Mouse (Mus musculus) embryonic facial prominence, embryonic 10.5 days (tissue): Measurements from ENCODE around the gene Ube2v1. TPM values are rescaled to one million over a fixed set of nuclear protein-coding genes. Genes with fewer than 3 reads are reported as not detected.

Experiments
- DNase-seq: peaks from one replicate; pipeline ENCODE4 v3.0.0-alpha.2; 2017; ENCODE audit warnings: low spot score
- H3K27ac ChIP-seq: fragments of 300-500 bp; sonication (generic); replicated peaks from 2 replicates; pipeline ENCODE4 v1.5.1; 2016; ENCODE audit warnings: mild to moderate bottlenecking
- H3K27me3 ChIP-seq: fragments of 300-500 bp; sonication (generic); replicated peaks from 2 replicates; pipeline ENCODE4 v1.6.1; 2016; ENCODE audit warnings: low read depth, mild to moderate bottlenecking; ENCODE audit not compliant: poor library complexity, severe bottlenecking
- H3K36me3 ChIP-seq: fragments of 300-500 bp; sonication (generic); replicated peaks from 2 replicates; pipeline ENCODE4 v1.6.1; 2016; ENCODE audit warnings: mild to moderate bottlenecking, moderate library complexity
- H3K4me1 ChIP-seq: fragments of 300-500 bp; sonication (generic); 2 replicates; pipeline ENCODE4 v1.6.1; 2016
- H3K4me3 ChIP-seq: fragments of 300-500 bp; sonication (generic); 2 replicates; pipeline ENCODE4 v1.5.1; 2016; ENCODE audit warnings: mild to moderate bottlenecking, moderate library complexity
- H3K9me3 ChIP-seq: fragments of 300-500 bp; sonication (generic); 2 replicates; pipeline ENCODE4 v1.6.1; 2016; ENCODE audit warnings: mild to moderate bottlenecking
- WGBS: fragments of 180-500 bp; shearing (Covaris S2); methylation state at CpG from one replicate; pipeline ENCODE4 v1.1.7; 2016; 5-methylcytosine and 5-hydroxymethylcytosine counted together
- polyA plus RNA-seq: library from polyadenylated mRNA; unstranded; fragments of >200 nt; fragmentation: Nextera tagmentation; extraction: Ambion mirVana; gene quantifications from 2 replicates; pipeline ENCODE4 v1.2.1, GENCODE M21; 2016

The Ube2v1 gene
- polyA plus RNA-seq, 1 experiment from 2014 or later: 384 TPM

GRCm38 (mm10) chr2:167611287-167611686 is 20.6 kb downstream of the Ube2v1 start:
- H3K4me3 ChIP-seq: no peak overlapping the region
- H3K27me3 ChIP-seq: no peaks in the 10 kb centered on the region
- peaks cover 6% of the 10 kb centered on the region; the same call in 1 of the 2 replicates for H3K9me3 ChIP-seq
- WGBS: 92% methylated on average over 10 of the region's 10 CpGs
- no peak for DNase-seq
- H3K36me3 ChIP-seq: peaks cover 88% of the 10 kb centered on the region
- H3K27ac ChIP-seq: no peak overlapping the region
- 0 out of 2 replicates have a peak, but pooled peaks cover 2% of the 10 kb centered on the region for H3K4me1 ChIP-seq

GRCm38 (mm10) chr2:167606745-167607123 is 25.2 kb downstream of the Ube2v1 start:
- no peak overlapping the region for H3K27ac ChIP-seq
- no peak overlapping the region for H3K4me3 ChIP-seq
- 84% methylated on average over 4 of the region's 4 CpGs for WGBS
- peaks cover 11% of the 10 kb centered on the region for H3K27me3 ChIP-seq
- no peak for DNase-seq
- H3K9me3 ChIP-seq: no peaks in the 10 kb centered on the region
- peaks cover 38% of the 10 kb centered on the region for H3K4me1 ChIP-seq
- peaks cover 44% of the 10 kb centered on the region for H3K36me3 ChIP-seq

GRCm38 (mm10) chr2:167605817-167606744 is 25.8 kb downstream of the Ube2v1 start:
- peaks cover 11% of the 10 kb centered on the region for H3K27me3 ChIP-seq
- H3K4me1 ChIP-seq: peaks cover 39% of the 10 kb centered on the region
- WGBS: 79% methylated on average over 17 of the region's 17 CpGs
- no peak for DNase-seq
- no peak overlapping the region for H3K27ac ChIP-seq
- H3K9me3 ChIP-seq: no peaks in the 10 kb centered on the region
- H3K4me3 ChIP-seq: no peak overlapping the region
- peaks cover 38% of the 10 kb centered on the region for H3K36me3 ChIP-seq

- Histone ChIP-seq H3K9me3 (no peaks in the 10 kb centered on the region), H3K36me3 (peaks cover 30% of the 10 kb centered on the region), H3K27ac (no peak overlapping the region), H3K4me1 (peaks cover 47% of the 10 kb centered on the region), H3K27me3 (peaks cover 11% of the 10 kb centered on the region), H3K4me3 (no peak overlapping the region)
- 28% methylated on average over 11 of the region's 11 CpGs for WGBS
- peak; percentile 90 for DNase-seq
These were observed 26.6 kb downstream of the Ube2v1 start for GRCm38 (mm10) chr2:167605178-167605794.

GRCm38 (mm10) chr2:167602978-167603377 is 28.9 kb downstream of the Ube2v1 start:
- Histone ChIP-seq H3K4me3 (no peak overlapping the region), H3K27me3 (peaks cover 11% of the 10 kb centered on the region), H3K4me1 (peaks cover 70% of the 10 kb centered on the region), H3K27ac (peak overlapping the region; percentile 66), H3K9me3 (no peaks in the 10 kb centered on the region), H3K36me3 (peaks cover 17% of the 10 kb centered on the region)
- DNase-seq: peak; percentile 66
- 38% methylated on average over 5 of the region's 5 CpGs for WGBS

GRCm38 (mm10) chr2:167602364-167602763 is 29.5 kb downstream of the Ube2v1 start:
- Histone ChIP-seq H3K36me3 (peaks cover 13% of the 10 kb centered on the region), H3K4me3 (no peak overlapping the region), H3K4me1 (peaks cover 77% of the 10 kb centered on the region), H3K9me3 (no peaks in the 10 kb centered on the region), H3K27me3 (peaks cover 11% of the 10 kb centered on the region), H3K27ac (peak overlapping the region; percentile 66; the same call in 1 of the 2 replicates)
- no peak for DNase-seq
- 73% methylated on average over 2 of the region's 2 CpGs for WGBS

- peaks cover 11% of the 10 kb centered on the region for H3K27me3 ChIP-seq
- no peak overlapping the region for H3K4me3 ChIP-seq
- no peak for DNase-seq
- 68% methylated on average over 8 of the region's 8 CpGs for WGBS
- H3K36me3 ChIP-seq: no peaks in the 10 kb centered on the region
- H3K27ac ChIP-seq: peak overlapping the region; percentile 91
- H3K9me3 ChIP-seq: no peaks in the 10 kb centered on the region
- H3K4me1 ChIP-seq: peaks cover 93% of the 10 kb centered on the region
These were observed 31.4 kb downstream of the Ube2v1 start for GRCm38 (mm10) chr2:167600481-167600995.

- Histone ChIP-seq H3K27me3 (peaks cover 11% of the 10 kb centered on the region), H3K4me1 (peaks cover 93% of the 10 kb centered on the region), H3K36me3 (no peaks in the 10 kb centered on the region), H3K9me3 (no peaks in the 10 kb centered on the region), H3K4me3 (no peak overlapping the region), H3K27ac (peak overlapping the region; percentile 91)
- DNase-seq: no peak
- WGBS: 72% methylated on average over 6 of the region's 6 CpGs
These were observed 32.0 kb downstream of the Ube2v1 start for GRCm38 (mm10) chr2:167599917-167600316.

- peaks cover 5% of the 10 kb centered on the region; the same call in 1 of the 2 replicates for H3K27me3 ChIP-seq
These were observed 32.7 kb downstream of the Ube2v1 start for GRCm38 (mm10) chr2:167599195-167599594.

GRCm38 (mm10) chr2:167597492-167598186 is 34.3 kb downstream of the Ube2v1 start:
- Histone ChIP-seq H3K9me3 (no peaks in the 10 kb centered on the region), H3K36me3 (no peaks in the 10 kb centered on the region), H3K27ac (peak overlapping the region; percentile 91), H3K4me1 (peaks cover 88% of the 10 kb centered on the region), H3K27me3 (no peaks in the 10 kb centered on the region; the same call in 1 of the 2 replicates), H3K4me3 (peak overlapping the region; percentile 49)
- WGBS: 18% methylated on average over 40 of the region's 40 CpGs
- peak; percentile 94 for DNase-seq

More at GRCm38 (mm10) chr2:167599195-167599594, 32.7 kb downstream of the Ube2v1 start:
- WGBS: 49% methylated on average over 5 of the region's 5 CpGs
- H3K27ac ChIP-seq: peak overlapping the region; percentile 91
- H3K9me3 ChIP-seq: no peaks in the 10 kb centered on the region
- no peaks in the 10 kb centered on the region for H3K36me3 ChIP-seq
- no peak for DNase-seq
- H3K4me1 ChIP-seq: peaks cover 93% of the 10 kb centered on the region
- no peak overlapping the region for H3K4me3 ChIP-seq

GRCm38 (mm10) chr2:167596726-167597491 is 35.0 kb downstream of the Ube2v1 start:
- DNase-seq: peak; percentile 58
- no peaks in the 10 kb centered on the region for H3K36me3 ChIP-seq
- peaks cover 81% of the 10 kb centered on the region for H3K4me1 ChIP-seq
- H3K27me3 ChIP-seq: no peaks in the 10 kb centered on the region; the same call in 1 of the 2 replicates
- H3K27ac ChIP-seq: peak overlapping the region; percentile 91
- no peaks in the 10 kb centered on the region for H3K9me3 ChIP-seq
- WGBS: 21% methylated on average over 27 of the region's 27 CpGs
- H3K4me3 ChIP-seq: peak overlapping the region; percentile 49
